Mouse (Mus musculus) brain, embryonic 14.5 days (tissue): ENCODE data around the gene Gm13691.
"Not testable (repeated sequence)": the region's sequence is repeated elsewhere in the genome, so short reads cannot be mapped to it uniquely, and the experiment has no call there.

Source experiments
- CTCF ChIP-seq: fragments of 200-500 bp; IDR thresholded peaks from 2 replicates; pipeline ENCODE4 v1.5.1; 2012; ENCODE audit warnings: inconsistent platforms, mild to moderate bottlenecking, moderate library complexity, borderline replicate concordance; ENCODE audit not compliant: insufficient read depth, insufficient read length; ENCODE audit errors: extremely low read depth
- POLR2A ChIP-seq: fragments of 200-500 bp; IDR thresholded peaks from 2 replicates; pipeline ENCODE4 v1.6.1; 2012; ENCODE audit warnings: mild to moderate bottlenecking, inconsistent platforms, borderline replicate concordance; ENCODE audit not compliant: poor library complexity, insufficient read depth, insufficient read length, severe bottlenecking; ENCODE audit errors: extremely low read depth

GRCm38 (mm10) chr2:83994526-83994925 lies 4.2 kb downstream of the Gm13691 start:
- not testable (repeated sequence) for TF ChIP-seq CTCF, POLR2A
